Mouse (Mus musculus): ENCODE results near the gene Pigs.

Gene Pigs

DNA sequence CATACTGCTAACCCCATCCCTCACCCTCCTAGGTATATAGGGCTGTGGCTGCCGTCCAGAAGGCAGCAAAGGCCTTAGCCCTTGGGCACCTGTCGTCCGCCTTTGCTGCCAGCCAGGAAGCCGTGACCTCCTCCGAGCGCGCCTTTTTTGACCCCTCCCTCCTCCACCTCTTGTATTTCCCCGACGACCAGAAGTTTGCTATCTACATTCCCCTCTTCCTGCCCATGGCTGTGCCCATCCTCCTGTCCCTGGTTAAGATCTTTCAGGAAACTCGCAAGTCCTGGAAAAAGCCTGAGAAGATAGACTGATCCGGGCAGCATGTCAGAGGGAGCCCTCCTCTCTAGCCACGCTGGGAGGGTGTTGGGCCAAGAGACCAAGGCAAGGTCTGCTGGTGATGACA, 13.5 kb downstream of the Pigs start:
- no peak for DNase-seq

DNA sequence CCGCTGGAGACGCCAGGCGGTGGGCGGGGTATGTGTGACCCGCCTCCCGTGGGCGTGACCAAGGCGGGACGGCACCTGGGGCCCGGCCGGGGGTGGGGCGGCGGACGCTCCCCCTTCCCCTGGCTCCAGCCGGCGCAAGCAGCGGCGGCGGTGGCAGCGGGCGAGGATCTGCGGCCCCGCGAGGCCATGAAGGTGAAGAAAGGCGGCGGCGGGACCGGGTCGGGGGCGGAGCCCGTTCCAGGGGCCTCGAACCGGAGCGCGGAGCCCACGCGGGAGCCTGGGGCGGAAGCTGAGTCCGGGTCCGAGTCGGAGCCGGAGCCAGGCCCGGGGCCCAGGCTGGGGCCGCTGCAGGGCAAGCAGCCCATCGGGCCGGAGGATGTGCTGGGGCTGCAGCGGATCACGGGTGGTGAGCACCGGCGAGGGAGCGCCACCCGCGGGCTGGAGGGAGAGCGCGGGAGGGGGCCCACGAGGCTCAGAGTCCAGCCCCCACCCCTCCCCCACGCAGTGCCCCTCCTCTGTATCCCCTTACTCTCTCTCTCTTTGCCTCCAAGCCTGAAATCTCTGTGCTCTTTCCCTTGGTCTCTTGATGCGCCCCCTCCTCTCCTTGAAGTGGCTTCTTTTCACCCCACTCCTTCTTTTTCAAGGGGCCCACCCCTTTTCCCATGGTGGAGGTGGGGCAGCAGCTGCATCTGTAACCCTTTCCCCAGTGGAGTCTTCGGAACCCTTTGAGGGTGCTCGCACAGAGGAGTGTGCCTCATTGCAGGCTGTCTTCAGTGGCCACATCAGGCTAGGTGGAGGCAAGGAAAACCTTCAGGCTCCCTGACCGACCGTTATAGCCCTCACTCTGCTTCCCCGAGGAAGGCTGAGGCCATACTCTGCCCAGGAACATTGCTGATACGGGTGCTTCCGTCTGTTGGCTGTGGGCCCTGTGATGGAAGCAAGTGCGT, 15.4 kb downstream of the Pigs start, which contains the start of gene Unc119:
Unc119 (plus strand) TSS at position 102 of the 947 bp plus-strand sequence.
- peak; percentile 64 for DNase-seq

DNA sequence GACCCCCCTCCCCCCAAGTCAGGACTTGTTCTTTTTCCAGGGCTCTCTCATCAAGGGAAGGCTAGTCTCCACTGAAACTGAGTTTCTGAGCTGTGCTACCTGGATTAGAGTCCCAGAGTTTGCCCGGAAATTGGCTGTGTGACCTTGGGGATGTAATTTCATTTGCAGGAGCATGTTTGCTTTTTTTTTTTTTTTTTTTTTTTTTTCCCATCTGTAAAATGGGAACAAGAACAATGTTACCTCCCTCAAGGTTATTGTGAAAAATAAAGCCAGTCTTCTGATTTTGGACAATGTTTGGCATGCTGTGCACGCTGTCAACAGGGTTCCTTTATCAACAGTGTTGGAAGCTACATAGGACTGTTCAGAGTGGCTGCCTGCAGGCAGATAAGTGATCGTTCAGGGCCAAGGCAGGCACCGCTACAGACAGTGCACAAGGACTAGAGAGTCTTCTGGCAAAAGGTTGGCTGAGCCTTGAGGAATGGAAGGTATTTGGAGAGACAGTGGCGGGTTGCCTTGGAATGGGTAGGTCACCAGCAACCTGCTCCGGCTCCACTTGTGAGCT, 16.2 kb downstream of the Pigs start:
- no peak for DNase-seq

DNA sequence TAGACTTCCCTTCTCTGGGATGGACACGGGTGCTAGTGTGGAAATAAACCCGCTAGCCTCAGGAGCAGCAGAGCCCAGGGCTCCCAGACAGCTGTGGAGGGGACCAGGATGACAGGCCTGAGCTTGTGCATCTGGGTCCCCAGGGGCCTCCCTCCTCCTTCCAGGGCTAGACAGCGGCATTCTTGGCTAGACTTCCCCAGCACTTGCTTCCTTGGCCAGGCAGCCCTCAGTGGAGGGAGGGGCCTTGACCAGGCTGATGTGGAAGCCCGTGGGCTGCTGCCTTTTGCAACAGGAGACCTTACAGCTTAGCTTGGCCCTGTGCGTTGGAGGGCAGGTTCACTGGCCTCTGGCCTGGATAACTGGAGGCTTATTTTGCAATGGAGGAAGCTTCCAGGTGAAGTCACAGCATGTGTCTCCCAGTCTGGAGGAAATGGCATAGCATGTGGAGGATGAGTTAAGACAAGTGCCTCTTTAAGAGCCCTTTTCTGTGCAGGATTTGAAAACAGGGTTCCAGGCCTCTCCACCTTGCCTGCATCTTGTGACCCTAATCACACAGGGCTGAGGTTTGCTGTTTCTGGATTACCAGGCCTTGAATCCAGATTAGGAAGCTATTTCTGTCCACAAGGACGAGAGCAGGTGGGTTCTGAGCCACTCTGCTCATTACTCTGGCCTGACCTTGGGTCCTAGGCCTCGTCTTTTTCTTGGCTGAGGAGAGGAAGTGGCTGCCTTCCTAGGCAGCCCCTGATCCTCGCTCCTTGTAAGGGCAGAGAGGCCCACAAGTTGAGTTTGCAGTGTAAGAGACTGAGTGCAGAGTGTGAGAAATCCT, 16.9 kb downstream of the Pigs start:
- DNase-seq: no peak

DNA sequence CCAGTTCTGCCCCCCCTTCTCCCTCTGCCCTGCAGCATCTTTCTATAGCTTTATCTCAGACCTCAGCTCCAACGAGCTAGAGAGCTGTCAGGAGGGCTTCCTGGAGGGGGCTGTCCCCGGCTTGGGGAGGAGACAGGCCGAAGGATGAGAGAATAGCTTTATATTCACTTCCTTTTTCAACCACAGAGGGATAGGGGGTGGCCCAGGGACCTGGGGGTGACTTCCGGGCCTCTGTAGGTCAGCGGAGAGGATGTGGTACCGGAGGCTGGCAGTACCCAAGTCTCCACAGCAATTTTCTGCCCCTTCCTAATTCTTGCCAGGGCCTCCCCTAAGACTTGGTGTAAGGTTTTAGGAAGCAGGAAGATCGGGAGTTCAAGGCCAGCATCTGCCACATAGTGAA, 17.6 kb downstream of the Pigs start:
- DNase-seq: no peak

DNA sequence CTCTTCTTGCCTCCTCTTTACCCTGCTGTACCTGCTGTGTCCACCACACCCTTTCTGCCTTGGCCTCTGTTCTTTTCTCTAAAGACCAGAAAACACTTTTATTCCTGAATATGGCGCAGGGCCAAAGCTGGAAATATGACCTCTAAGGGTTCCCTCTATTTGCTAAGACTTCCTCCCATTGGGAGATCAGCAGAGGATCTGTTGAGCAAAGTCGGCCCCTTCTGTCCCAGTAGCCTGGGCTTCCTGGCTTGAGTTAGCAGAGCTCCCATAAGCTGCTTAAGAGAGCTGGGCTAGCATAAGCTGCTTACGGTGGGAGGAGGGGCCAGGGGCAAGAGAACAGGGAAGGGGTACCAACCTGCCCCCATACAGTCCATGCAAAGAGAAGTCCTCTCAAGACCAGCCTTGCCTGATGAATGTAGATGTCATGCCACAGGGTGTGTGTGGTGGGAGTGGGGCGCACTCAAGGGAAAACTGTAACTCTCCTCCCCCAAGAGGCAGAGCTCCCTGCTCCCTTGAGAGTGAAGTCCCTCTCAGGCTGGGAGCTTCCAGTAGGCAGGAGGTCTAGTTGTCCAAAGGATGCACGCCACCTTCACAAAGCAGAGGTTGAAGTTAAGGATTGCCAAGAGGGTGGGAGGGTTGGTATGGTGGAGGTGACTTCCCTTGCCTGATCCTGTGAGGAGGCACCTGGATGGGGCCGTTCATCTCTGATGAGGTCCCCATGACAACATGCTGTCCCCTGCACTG, 18.3 kb downstream of the Pigs start:
- no peak for DNase-seq

DNA sequence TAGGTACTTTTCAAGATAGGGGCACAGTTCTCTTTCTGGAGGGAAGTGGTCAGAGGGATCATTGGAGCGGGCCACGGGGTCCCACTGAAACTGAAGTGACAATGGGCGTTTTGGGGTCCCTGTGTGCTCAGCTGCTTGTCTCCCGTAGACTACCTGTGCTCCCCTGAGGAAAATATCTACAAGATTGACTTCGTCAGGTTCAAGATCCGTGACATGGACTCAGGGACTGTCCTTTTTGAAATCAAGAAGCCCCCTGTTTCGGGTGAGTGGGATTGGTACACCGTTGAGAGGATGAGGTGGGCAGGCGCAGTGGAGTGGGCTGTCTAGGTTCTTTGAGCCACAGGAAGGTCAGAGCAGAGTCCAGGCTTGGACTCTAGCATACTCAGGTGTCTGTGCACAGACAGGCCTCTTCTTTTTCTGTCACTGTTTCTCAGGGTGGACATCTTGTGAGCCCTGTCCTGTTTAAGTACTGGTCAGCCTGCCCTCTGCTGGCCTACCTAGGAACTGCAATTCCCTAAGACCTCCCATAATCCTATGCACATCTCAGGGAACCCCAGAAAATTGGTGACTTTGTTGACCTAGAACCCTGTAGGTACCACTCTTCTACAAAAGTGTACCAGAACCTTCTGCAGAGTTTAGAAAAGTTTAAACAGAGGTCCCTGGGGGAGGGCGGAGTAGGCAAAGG, 19.0 kb downstream of the Pigs start:
- peak; percentile 60 for DNase-seq

DNA sequence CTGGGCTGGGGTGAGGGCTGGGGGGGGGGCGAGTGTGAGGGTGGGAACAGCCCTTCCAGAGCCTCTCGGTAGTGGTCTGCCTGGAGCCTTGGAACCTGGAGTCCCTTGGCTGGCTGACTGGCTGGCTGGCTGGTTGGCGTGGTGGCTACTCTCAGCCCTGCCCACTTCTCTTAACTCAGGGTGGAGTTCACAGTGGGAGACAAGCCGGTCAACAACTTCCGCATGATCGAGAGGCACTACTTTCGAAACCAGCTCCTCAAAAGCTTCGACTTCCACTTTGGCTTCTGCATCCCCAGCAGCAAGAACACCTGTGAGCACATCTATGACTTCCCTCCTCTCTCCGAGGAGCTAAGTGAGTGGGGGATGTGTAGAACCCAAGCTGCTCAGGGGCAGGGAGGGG, 19.7 kb downstream of the Pigs start:
- DNase-seq: no peak

DNA sequence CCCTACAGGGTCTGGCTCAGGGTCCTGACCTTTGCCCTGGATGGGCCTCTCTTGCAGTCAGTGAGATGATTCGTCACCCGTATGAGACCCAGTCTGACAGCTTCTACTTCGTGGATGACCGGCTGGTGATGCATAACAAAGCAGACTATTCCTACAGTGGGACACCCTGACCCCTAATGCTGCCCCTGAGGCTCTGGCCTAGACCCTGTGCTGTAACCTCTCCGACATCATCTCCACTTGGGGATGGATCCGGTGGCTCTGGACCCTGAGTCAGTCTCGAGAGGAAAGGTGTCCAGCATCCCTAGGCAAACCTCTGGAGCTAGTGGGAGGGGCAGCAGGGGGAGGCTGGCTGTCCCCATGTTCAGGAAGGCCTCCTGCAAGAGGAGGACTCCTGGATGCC, 20.3 kb downstream of the Pigs start:
- no peak for DNase-seq

DNA sequence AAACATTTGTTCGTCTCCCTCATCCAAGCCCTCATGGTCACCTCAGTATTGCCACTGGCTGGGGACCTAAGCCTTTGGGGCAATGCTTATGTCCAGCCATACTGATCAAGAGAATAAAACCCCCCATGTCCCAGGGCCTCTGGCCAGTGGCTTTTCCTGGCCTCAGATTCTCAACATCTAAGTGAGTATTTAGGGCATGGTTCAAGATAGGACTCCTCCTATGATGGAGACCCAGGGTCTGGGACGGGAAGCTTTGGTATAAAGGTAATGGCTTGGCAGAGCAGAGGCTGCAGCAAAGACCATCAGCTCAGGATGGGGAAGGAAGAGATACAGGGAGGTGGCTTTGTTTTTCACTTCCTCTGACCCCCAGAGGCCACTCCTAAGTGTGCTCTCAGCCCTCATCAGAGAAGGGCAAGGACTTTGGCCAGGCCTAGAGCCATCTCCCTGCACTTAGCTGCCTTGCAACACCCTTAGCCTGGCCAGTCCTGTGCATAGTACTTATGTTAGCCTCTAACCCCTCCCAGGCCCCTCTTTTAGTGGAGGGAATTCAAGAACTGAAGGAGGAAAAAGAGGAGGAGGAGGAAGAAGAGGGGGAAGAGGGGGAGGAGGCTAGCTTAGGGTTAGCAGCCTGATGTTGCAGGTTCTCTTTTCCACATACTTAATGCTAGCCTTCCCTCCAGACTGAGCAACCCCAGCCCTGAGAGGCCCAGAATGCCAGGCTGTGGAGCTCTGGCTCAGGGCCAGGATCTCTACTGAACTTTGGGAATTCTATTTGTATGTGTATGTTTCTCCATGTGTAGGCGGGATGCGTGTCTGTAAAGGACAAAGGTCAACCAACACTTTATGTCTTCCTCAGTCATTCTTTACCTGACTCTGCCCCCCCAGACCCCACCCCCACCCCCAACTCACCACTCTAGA, 21.5 kb downstream of the Pigs start:
- no peak for DNase-seq

DNA sequence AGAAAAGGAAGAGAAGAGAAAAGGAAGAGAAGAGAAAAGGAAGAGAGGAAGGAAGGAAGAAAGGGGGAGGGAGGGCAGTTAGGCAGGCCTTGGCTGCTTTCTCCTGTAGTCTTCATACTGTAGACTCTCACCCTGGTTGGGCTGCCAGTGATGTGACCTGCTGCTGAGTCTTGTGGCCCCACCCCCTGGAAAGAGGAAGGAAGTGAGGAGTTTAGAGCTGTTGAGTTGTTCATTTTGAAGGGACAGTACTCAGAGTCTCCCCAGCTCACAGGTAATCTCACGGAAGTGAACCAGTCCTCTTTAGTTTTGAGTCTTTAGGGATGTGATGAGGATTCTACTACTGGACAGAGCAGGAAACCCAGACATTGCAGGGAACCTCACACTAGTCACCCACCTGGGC, 24.9 kb downstream of the Pigs start:
- no peak for DNase-seq

DNA sequence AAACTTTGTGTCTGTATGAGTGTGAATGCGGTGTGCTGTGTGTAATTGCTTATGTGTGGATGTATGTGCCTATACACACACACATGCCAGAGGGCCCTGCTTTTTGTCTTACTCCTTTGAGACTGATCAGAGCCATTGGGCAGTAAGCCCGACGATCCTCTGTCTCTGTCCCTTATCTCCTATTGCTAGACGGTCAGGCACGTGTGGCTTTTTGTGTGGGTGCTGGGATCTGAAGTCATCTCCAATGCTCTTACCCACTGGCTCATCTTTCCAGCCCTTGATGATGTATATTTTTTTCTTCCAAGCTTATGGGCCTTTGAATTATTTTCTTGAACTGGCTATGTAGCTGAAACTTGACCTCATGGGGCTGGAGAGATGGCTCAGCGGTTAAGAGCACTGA, 26.7 kb downstream of the Pigs start:
- DNase-seq: no peak

DNA sequence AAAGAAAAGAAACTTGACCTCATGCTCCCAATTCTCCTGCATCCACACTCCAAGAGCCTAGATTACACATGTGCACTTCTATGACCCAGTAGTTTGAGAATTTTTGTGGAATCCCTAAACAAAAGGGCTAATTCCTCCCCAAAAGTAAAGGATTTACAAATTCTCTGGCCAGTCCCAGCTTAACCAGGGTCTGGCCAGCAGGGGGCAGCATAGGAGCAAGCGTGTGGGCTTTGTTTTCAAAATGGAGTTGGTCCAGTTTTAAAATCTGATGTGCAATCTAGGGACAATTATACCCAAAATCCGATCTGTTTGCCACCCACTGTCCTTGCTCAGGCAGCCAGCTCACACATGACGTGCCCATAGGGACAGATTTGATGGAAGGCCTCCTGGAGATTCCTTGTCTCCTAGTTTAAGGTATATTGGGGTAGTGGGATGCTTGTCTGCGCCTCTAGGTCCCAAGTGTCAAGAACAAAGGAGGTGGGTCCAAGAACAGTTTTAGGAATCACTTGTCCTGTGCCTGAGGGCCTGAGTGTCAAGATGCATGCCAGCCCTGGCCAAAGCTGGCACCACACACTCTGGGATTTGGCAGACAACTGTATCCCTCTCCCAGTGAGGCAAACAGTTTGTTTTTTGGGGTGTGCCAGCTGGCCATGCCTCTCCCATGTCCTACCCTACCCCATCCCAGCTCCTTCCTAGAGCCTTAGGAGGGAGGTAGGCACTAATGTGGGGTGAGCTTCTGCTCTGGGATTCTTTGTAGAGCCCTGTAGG, 27.4 kb downstream of the Pigs start:
- DNase-seq: no peak

DNA sequence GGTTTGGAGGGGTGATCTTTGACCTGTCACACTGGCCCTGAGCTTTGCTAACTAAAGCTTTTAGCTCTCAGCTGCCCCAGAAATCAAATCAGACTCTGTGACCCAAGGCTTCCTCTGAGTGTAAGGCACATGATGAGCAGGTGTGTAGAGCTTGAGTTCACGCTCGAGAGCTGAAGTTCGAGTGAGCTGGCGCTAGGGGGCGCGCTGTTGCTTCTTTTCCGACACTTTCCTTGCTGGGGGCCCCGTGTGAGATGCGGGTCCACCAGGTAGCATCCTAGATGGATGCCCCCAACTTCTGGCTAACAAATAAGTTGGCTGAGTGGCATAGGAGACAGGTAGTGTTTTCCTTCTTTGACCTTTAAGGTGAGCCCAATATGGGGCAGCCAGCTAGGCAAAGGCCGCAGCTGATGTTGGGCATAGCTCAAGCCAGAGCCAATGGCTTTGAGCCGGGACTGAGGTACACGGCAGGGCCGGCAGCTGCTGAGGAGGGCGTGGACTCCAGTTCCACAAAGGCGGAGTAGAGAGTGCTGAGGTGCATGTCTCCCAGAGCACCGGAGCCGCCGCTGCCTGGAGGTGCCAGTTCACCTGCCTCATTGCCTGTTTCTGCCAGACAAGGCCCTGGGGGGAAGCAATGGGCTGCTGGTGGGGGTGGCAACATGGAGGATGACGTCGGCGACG, 30.3 kb downstream of the Pigs start:
- DNase-seq: no peak

DNA sequence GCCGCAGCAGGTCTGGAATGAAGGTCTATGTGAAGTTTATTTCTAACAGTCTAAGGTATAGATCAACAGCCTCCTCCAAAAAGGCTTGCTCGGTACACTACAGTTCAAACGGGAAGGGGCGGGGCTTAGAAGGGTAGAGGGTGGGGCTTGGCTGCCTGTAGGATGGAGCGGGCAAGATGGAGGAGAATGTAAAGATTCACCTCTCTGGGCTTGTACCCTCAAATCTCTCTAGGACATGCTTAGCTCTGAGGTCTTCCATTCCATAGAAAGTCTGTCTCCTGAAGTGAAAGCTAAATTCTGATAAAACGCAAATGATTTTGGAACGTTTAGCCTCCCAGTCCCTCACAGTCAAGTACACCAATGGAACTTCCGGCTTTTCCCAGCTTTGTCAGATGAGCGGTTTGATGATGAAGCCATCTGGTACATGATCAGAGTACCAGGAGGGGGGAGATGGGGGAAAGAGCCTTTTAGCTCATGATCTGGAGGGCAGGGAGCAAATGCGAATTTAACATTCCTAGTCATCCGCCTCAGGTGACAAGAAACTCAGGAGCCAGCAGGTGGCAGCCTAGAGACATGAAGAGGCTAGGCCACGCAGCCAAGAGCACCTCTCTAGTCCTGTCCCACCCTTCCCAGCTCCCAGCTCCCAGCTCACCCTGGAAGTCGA, 32.0 kb downstream of the Pigs start:
- DNase-seq: peak; percentile 67

DNA sequence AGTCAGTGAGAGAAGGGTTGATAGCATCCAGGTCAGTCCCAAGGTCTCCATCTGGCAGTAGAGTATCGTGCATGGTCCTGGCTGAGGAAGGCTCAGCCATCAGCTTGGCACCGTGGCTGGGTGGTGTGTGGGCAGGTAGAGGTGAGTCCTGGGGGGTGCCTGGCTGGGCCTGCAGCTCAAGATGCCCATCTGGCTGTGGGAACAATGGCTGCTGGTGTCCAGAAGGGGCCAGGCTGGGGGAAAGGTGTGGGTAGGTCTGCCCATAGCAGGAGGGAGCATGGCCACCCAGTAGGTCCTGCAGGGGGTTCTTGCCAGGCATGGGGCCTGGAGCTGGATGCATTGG, 32.5 kb downstream of the Pigs start:
- no peak for DNase-seq

DNA sequence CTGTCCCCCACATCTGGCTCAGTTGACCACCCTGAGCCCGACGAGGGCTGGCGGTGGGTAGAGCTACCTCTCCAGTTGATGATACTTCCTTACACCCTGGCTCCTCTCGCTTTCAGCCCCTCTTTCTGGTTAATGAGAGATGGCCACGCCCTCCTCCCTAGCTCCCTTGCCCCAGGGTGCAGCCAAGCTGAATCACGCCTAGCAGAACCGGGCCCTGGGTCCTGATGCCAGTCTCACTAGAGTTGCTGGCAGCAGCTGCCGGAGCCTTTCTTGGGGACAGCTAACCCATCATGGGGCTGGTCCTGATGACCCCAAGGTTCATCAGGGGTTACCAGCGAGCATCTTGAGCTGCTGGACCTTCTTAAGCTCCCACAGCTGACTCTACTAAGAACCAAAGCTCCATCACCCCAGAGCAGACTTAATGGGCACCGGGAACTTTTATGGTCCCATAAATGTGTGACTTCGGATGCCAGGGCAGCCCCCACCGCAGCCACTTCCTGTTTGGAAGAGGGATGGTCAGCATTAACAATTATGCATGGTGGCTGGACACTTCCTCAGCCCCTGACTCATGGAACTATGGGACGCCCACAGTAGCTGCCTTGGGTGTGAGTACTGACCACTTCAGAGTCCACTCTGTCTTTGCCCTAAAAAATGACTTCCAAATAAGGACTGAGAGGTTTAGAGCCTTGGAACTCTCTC, 35.2 kb downstream of the Pigs start:
- DNase-seq: no peak

DNA sequence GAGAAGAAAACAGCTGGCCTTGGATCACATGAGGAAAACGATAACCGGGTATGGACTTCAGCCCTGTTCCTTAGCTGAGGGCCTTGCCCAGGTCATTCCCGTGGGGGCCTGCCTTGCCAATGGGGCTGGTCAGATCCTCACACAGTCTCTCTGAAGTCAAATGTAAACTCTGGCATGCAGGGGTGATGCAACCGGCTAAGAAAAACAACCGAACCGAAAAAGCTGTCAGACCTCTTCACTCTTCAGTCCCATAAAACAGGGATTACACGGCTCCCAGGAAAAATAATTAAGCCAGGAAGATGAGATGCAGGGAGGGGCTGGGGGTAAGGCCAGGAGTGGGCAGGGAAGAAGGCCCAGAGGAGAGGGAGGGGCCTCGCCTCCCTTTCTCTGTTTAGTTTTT, 35.9 kb downstream of the Pigs start:
- peak; percentile 53 for DNase-seq

Data from kidney, adult 11 months (tissue).